Mouse (Mus musculus) left cerebral cortex, adult 8-10 months (tissue): ENCODE results near the gene Oxsr1. TPM values are rescaled to one million over a fixed set of nuclear protein-coding genes. Genes with fewer than 3 reads are reported as not detected.
"Not testable (repeated sequence)": the region's sequence is repeated elsewhere in the genome, so short reads cannot be mapped to it uniquely, and the experiment has no call there.

ENCODE experiments used
- DNase-seq, 2 experiments: peaks; one replicate each; pipeline ENCODE4 v3.0.0; 2022; ENCODE audit warnings: low spot score in 2 of 2
- total RNA-seq, 4 experiments: library from RNA; stranded (reverse); gene quantifications; 2 replicates each; pipeline ENCODE4 v1.2.4; 2022

Gene Oxsr1
- total RNA-seq, 4 experiments from 2014 or later, result 34.5 to 38.8 (median 35.4) TPM

DNA sequence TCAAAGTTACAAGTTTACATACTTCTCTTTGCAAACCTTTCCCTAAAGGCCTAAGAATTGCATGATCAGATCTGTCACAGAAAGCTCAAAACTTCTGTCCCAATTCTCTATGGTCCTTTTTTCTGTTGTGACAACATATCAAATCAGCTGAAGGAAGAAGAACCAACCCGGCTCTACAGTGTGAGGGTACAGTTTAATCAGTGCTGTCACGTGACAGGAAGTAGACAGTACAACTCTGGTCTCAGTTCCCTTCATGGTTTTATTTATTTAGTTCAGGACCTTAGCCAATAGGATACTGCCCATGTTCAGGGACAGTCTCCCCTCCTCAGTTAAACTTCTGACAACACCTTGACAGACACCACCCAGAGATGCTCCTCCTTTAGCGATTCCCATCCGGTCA lies 102.0 kb downstream of the Oxsr1 start:
- DNase-seq, result no peak

DNA sequence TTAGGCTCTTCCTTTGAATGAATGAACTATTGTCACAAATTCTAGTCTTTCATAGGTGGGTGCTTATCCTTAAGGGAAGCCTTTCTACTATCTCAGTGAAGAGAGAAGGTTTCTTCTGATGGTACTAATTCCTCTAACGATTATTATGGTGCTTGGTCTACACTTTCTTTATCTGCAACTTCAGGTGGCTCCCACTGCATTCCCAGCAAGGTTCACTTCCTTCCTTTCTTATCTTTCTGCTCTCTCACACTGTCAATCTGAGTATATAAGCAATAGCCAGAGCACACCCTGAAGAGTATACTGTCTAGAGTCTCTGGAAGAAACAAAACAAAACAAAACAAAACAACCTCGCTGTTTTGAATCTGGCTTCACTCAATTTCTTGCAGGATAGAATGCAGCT lies 102.6 kb downstream of the Oxsr1 start:
- no peak for DNase-seq

DNA sequence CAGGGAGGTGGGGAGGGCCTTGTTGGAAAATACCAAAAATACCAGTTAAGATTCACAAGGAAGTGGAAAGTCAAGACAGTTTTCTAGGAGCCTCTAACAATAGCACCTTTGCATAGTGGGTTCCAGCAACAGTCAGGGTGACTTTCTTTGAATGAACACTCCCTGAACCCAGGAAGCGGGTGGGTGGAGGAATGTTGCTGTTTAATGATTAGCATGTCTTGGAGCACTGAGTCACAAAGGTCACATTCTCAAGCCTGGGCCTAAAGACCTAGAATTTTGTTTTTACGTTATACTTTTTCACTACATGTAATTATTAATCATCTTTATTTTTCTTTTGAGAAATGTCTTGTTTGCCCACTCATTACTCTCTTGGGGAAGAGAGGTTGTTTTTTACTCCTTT lies 106.9 kb downstream of the Oxsr1 start:
- DNase-seq, result not testable (repeated sequence)

DNA sequence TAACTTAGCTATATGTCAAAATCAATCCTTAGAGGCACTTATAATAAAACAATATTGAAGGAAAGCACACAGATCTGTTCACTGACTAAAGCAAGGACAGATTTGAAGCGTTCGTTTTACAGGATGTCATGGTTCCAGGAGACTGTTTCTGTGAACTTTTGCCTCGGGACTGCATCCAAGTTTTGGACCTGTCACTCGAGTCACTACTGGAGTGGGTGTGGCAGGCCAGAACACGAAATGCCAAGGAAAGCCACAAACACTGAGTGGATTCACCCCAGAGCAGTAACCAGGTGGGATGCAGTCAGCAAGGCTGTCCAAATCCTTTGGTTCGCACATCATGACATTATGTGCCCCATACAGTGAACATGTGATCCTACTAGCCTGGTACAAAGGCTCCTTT lies 107.6 kb downstream of the Oxsr1 start:
- no peak for DNase-seq

DNA sequence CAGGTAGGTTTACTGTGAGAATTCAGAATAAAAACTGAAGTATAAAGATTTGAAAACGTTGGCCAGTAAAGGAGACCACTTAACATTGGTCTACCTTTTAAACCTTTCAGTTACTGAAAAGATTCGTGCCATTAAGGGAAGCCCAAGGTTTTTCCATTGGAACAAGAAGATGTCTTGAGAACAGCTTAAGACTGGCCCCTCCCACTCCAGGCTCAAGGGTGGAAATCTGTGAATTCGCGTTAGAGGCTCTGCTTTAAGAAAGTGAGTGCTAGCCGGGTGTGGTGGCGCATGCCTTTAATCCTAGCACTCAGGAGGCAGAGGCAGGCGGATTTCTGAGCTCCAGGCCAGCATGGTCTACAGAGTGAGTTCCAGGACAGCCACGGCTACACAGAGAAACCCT lies 109.2 kb downstream of the Oxsr1 start:
- DNase-seq, result no peak

DNA sequence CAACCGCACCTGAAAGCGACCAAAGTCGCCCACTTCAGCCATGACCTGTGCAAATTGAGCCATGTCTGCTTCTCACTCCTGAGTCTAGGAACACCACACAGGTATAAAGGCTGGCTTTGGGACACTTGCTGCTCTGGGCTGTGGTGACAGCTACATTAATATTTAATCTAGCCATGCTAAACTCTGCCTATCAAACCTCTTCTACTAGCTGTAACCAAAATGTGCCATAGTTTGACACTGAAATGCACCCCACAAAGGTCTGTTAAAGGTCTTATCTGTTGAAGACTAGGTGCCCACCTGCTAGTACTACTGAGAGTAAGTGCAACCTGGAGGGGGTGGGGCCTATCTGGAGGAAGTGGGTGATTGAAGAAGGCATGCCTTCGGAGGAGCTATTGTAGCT lies 113.2 kb downstream of the Oxsr1 start, which contains the start of gene Slc22a13:
Slc22a13 (minus strand) TSS at position 101 of the 400 bp plus-strand sequence.
- no peak for DNase-seq

DNA sequence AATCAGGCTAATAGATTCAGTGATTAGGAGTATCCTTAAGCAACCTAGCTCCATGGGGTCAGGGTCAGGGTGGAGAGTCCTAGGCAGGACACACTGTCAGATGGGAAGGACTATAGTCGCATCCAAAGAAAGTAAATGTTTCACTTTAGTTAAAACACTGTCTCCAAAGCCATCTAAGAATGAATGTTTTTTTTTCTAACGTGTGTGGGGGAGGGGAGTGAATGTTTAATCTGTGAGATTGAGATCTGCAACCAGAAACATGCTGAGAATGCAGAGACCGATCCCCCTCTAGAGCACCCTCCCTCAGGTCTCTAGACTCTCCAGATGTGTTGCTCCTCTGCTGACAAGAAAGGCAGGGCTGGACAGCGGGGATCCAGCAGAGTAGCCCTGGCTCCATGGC lies 115.1 kb downstream of the Oxsr1 start:
- no peak for DNase-seq

DNA sequence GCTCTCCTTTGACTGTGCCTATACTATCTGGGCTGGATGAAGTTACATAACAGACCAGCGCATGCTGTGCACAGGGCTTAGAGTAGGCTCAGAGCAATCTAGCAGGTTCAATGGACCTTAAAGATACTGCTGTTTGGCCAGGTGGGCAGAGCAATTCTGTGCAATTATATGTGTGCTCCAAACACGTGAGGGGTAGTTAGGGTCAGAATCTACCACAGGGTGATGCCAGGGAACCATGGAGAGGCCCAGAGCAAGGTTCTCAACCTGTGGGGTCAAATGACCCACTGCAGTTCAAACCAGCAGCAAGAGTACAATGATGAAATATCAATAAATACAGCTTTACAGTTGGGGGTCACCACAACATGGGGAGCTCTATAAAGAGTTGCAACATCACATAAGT lies 115.6 kb downstream of the Oxsr1 start:
- no peak for DNase-seq

DNA sequence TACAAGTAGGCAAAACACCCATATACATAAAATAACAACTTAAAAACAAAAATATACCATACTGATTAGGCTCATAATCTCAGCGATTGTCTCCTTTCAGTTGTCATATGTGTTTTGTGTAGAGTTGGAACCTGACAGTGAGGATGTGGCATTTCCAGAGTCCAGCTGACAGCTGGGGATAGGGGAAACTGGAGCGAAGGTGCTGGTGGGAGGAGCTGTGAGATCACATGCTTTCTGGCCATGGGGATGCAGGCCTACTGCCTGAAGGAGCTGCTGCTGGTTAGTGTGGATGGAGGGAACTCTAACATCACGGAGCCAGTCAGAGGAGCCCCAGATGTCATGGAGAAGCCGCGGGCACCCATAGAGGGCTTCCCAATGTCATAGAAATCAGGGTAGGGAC lies 116.5 kb downstream of the Oxsr1 start:
- no peak for DNase-seq

DNA sequence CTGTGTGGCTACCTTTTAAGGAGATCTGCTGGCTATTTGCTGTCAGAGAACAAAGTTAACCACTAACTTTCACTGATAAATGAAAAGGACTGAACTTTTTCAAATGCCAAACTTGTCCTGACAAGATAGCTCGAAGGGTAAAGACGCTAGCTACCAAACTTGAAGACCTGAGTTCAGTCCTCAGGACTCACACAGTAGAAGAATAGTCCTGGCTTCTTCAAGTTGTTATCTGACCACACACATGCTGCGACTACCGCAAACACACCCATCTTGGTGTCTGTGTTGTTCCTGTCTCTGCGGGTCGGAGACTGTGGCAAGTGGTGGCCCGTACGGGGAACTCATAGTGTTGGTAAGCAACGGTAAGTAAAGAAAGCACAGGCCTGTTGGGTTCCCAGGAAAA lies 118.6 kb downstream of the Oxsr1 start:
- no peak for DNase-seq

DNA sequence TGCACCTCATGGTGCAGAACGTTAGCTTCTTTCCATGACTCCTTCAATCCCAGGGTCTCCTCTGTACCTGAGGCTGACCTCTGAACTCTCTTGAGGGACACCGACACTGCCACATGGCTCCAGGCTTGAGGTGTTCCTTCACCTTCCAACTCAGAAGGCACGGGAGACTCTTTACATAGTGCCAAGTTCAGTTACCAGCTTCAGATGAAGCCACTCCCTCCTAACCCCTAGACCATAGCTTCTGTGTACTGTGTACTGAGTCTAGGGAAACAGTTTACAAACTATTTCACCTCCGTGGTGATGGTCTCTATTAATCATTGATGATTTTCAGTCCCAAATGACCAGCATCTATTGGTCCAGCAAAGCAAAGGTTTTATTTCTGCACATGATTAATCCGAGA lies 120.6 kb downstream of the Oxsr1 start:
- no peak for DNase-seq

DNA sequence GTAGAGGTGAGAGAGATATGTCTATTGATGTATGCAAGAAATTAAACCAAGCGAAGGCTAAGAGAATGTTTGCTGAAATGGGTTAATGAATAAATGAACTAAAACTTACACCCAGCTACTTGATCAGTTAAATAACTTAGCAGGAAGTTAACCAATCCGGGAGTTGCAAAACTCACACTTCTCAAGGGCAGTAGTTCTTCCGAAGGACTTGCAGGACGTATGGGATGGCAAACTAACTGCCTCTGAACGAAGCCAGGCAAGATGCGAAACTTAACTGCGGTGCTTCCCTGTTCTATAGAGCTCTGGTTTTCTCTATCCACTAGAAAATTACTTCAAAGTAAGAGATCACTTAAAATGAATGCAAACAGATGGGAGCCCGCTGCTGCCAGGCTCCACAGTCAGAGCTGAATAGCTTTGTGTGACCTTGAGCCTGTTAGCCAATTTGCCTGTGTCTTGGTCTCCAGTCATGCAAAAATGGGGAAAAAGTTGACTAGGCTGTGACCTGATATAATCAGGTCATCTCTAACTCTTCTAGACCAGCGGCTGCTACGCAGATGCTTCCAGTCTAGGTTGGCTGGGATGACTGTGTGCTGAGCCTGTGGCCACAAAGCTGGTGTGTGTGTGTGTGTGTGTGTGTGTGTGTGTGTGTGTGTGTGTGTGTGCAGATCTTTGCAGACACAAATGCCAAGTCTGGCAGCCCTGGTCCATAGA lies 122.9 kb downstream of the Oxsr1 start:
- no peak for DNase-seq

DNA sequence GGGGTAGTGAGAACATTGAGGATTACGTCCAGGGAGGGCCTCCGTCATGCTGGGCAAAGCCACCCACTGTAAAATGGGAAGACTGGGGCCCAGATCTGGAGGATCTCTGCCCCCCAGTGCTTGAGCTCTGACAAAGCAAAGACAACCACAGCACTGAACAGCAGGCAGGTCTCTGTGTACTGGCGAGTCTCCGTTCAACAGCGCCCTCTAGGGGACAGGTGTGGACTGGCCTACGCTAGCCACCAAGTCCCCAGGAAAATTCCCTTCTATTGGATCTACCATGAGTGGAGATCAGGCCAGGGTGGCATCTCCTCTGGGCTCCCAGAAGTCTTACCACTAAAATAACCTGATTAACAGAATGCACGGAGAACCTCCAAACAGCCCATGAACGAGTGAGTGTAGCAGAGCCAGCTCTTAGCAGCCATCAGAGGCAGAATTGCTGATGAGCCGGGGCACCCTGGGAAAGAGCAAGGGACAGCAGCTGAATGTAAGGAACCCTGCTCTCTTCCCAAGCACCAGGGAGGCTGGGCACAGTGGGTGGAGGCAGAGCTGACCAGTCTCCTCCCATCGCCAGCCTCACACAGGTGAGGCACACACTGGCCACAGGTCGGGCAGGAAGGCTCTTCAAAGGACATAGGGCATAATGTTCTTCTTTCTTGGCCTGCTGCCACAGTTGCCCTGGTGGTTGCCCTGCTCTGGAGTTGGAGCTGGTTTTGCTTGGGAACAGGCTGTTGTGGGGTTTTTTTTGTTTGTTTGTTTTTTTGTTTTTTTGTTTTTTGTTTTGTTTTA lies 129.8 kb downstream of the Oxsr1 start:
- DNase-seq, result peak in 1 of 2 experiments; percentile 8

Other genes starting within 250 kb of the Oxsr1 start
- gene Plcd1, start 228.9 kb downstream of the Oxsr1 start, total RNA-seq, result 10 to 100 TPM; 13.4 to 15.3 (median 14.4) TPM
- 1 to 10 TPM; 1.7 to 8.5 (median 2.7) TPM for gene Dlec1, start 219.9 kb downstream of the Oxsr1 start, total RNA-seq
- 1 to 10 TPM; 1.0 to 2.5 (median 2.0) TPM for gene Acaa1b, start 165.3 kb downstream of the Oxsr1 start, total RNA-seq
- gene Gm47289, start 163.3 kb downstream of the Oxsr1 start, total RNA-seq, result not detected
- under 1 TPM in 1 of 4 experiments, not detected in 3; 0.21 TPM for gene Slc22a13, start 113.3 kb downstream of the Oxsr1 start, total RNA-seq
- gene Acaa1a, start 17.2 kb upstream of the Oxsr1 start, total RNA-seq, result 10 to 100 TPM; 60.2 to 76.5 (median 66.7) TPM
- gene Myd88, start 19.0 kb upstream of the Oxsr1 start, total RNA-seq, result 1 to 10 TPM; 7.0 to 8.5 (median 7.6) TPM
- 1 to 10 TPM; 5.6 to 6.2 (median 5.8) TPM for gene Xylb, start 35.0 kb upstream of the Oxsr1 start, total RNA-seq
- not detected for gene Slc22a14, start 43.1 kb upstream of the Oxsr1 start, total RNA-seq
- gene Acvr2b, start 79.7 kb upstream of the Oxsr1 start, total RNA-seq, result 10 to 100 TPM; 14.9 to 18.4 (median 16.7) TPM
- 10 to 100 TPM; 17.9 to 21.2 (median 19.4) TPM for gene Exog, start 122.5 kb upstream of the Oxsr1 start, total RNA-seq